Mouse (Mus musculus): ENCODE results near the gene Ffar1. TPM values are rescaled to one million over a fixed set of nuclear protein-coding genes. Genes with fewer than 3 reads are reported as not detected.

The Ffar1 gene
- polyA plus RNA-seq, 1 experiment from 2014 or later: not detected

GRCm38 (mm10) chr7:30859635-30860402 lies 1.5 kb downstream of the Ffar1 start:
- ATAC-seq (ENCODE audit: low read depth): peak; percentile 85
- Histone ChIP-seq H3K4me3 (ENCODE audit: low read depth, low read length) (peak overlapping the region; percentile 8; the same call in 1 of the 2 replicates), H3K27ac (ENCODE audit: low read depth, low read length) (no peak overlapping the region), H3K36me3 (ENCODE audit: control insufficient read depth, insufficient read depth, low read length) (no peaks in the 10 kb centered on the region), H3K9me3 (ENCODE audit: control insufficient read depth, low read length) (no peaks in the 10 kb centered on the region), H3K4me1 (ENCODE audit: control insufficient read depth, insufficient read depth, low read length) (no peaks in the 10 kb centered on the region), H3K9ac (replicated peaks; ENCODE audit: low read depth, low read length) (no peak overlapping the region), H3K27me3 (ENCODE audit: control insufficient read depth, insufficient read depth, low read length) (no peaks in the 10 kb centered on the region), H3K4me2 (ENCODE audit: low read depth, low read length) (peak overlapping the region; percentile 34)
- WGBS: 10% methylated on average over 14 of the region's 16 CpGs

DNA sequence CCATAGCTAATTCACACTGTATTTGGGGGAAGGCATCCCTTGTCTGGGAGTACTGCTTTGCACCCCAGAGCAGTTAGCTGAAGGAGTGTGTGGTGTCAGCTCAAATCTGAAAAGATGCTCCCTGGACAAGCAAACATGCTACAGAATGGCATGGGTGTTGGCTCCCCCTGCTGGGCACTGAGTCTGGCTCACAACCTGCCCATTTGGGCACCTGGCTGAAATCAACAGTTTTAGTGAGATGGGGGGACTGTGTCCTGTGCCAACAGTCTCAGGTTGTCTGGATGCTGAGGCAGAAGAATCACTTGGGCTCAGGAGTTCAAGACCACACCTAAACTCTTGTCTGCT lies 2.1 kb downstream of the Ffar1 start:
- no peaks in the 10 kb centered on the region for H3K36me3 ChIP-seq (ENCODE audit: control insufficient read depth, insufficient read depth, low read length)
- H3K27ac ChIP-seq (ENCODE audit: low read depth, low read length): no peak overlapping the region
- no peaks in the 10 kb centered on the region for H3K27me3 ChIP-seq (ENCODE audit: control insufficient read depth, insufficient read depth, low read length)
- no peaks in the 10 kb centered on the region for H3K9me3 ChIP-seq (ENCODE audit: control insufficient read depth, low read length)
- H3K4me1 ChIP-seq (ENCODE audit: control insufficient read depth, insufficient read depth, low read length): no peaks in the 10 kb centered on the region
- H3K4me3 ChIP-seq (ENCODE audit: low read depth, low read length): no peak overlapping the region
- no peak overlapping the region for H3K9ac ChIP-seq (replicated peaks; ENCODE audit: low read depth, low read length)
- ATAC-seq (ENCODE audit: low read depth): peak; percentile 77
- no peak overlapping the region; the same call in 1 of the 2 replicates for H3K4me2 ChIP-seq (ENCODE audit: low read depth, low read length)

GRCm38 (mm10) chr7:30857746-30858145 lies 3.6 kb downstream of the Ffar1 start:
- Histone ChIP-seq H3K9ac (replicated peaks; ENCODE audit: low read depth, low read length) (no peak overlapping the region), H3K4me2 (ENCODE audit: low read depth, low read length) (no peak overlapping the region), H3K27ac (ENCODE audit: low read depth, low read length) (no peak overlapping the region), H3K27me3 (ENCODE audit: control insufficient read depth, insufficient read depth, low read length) (no peaks in the 10 kb centered on the region), H3K36me3 (ENCODE audit: control insufficient read depth, insufficient read depth, low read length) (no peaks in the 10 kb centered on the region), H3K4me1 (ENCODE audit: control insufficient read depth, insufficient read depth, low read length) (no peaks in the 10 kb centered on the region), H3K4me3 (ENCODE audit: low read depth, low read length) (no peak overlapping the region), H3K9me3 (ENCODE audit: control insufficient read depth, low read length) (no peaks in the 10 kb centered on the region)
- 76% methylated on average over 1 of the region's 1 CpGs for WGBS
- no peak for ATAC-seq (ENCODE audit: low read depth)

GRCm38 (mm10) chr7:30856078-30856477 lies 5.3 kb downstream of the Ffar1 start, which contains the start of gene Ffar3:
Ffar3 (minus strand) TSS chr7:30856178.
- ATAC-seq (ENCODE audit: low read depth): no peak
- no peaks in the 10 kb centered on the region for H3K4me1 ChIP-seq (ENCODE audit: control insufficient read depth, insufficient read depth, low read length)
- no peak within 1 kb of the TSS for H3K4me3 ChIP-seq (ENCODE audit: low read depth, low read length)
- H3K9me3 ChIP-seq (ENCODE audit: control insufficient read depth, low read length): no peaks in the 10 kb centered on the region
- 84% methylated on average over 6 of the region's 6 CpGs for WGBS
- H3K27me3 ChIP-seq (ENCODE audit: control insufficient read depth, insufficient read depth, low read length): no peaks in the 10 kb centered on the region
- H3K9ac ChIP-seq (replicated peaks; ENCODE audit: low read depth, low read length): no peak within 1 kb of the TSS
- no peak within 1 kb of the TSS for H3K27ac ChIP-seq (ENCODE audit: low read depth, low read length)
- H3K4me2 ChIP-seq (ENCODE audit: low read depth, low read length): no peak within 1 kb of the TSS
- H3K36me3 ChIP-seq (ENCODE audit: control insufficient read depth, insufficient read depth, low read length): no peaks in the 10 kb centered on the region

- 97% methylated on average over 1 of the region's 1 CpGs for WGBS
- Histone ChIP-seq H3K27me3 (ENCODE audit: control insufficient read depth, insufficient read depth, low read length) (no peaks in the 10 kb centered on the region), H3K36me3 (ENCODE audit: control insufficient read depth, insufficient read depth, low read length) (no peaks in the 10 kb centered on the region), H3K4me3 (ENCODE audit: low read depth, low read length) (no peak overlapping the region), H3K9me3 (ENCODE audit: control insufficient read depth, low read length) (no peaks in the 10 kb centered on the region), H3K4me2 (ENCODE audit: low read depth, low read length) (no peak overlapping the region), H3K27ac (ENCODE audit: low read depth, low read length) (no peak overlapping the region), H3K4me1 (ENCODE audit: control insufficient read depth, insufficient read depth, low read length) (no peaks in the 10 kb centered on the region), H3K9ac (replicated peaks; ENCODE audit: low read depth, low read length) (no peak overlapping the region)
- ATAC-seq (ENCODE audit: low read depth): no peak
Measured at GRCm38 (mm10) chr7:30851421-30851820, 9.9 kb downstream of the Ffar1 start.

DNA sequence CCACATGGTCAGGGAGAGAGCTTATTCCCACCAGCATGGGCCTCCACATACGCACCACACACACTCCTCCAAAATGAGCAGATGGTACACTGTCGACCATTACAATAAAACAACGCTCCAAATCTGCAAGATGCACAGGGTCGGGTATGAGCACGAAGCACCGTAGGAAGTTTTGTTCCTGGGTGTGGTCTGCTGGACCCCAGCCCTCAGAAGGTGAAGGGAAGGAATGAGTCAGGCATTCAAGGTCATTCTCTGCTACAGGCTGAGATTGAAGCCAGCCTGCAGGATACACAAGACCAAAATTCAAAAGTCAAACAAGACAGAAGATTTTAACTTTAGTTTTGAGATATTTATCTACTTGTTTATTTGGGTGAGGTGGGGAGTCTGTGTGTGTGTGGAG lies 13.4 kb downstream of the Ffar1 start:
- 59% methylated on average over 6 of the region's 6 CpGs for WGBS
- Histone ChIP-seq H3K4me1 (ENCODE audit: control insufficient read depth, insufficient read depth, low read length) (peaks cover 11% of the 10 kb centered on the region), H3K4me3 (ENCODE audit: low read depth, low read length) (no peak overlapping the region), H3K27me3 (ENCODE audit: control insufficient read depth, insufficient read depth, low read length) (no peaks in the 10 kb centered on the region), H3K4me2 (ENCODE audit: low read depth, low read length) (no peak overlapping the region), H3K9me3 (ENCODE audit: control insufficient read depth, low read length) (no peaks in the 10 kb centered on the region), H3K9ac (replicated peaks; ENCODE audit: low read depth, low read length) (no peak overlapping the region), H3K27ac (ENCODE audit: low read depth, low read length) (no peak overlapping the region), H3K36me3 (ENCODE audit: control insufficient read depth, insufficient read depth, low read length) (no peaks in the 10 kb centered on the region)
- ATAC-seq (ENCODE audit: low read depth): no peak

GRCm38 (mm10) chr7:30847386-30847785 lies 14.0 kb downstream of the Ffar1 start:
- Histone ChIP-seq H3K4me2 (ENCODE audit: low read depth, low read length) (no peak overlapping the region), H3K27me3 (ENCODE audit: control insufficient read depth, insufficient read depth, low read length) (no peaks in the 10 kb centered on the region), H3K27ac (ENCODE audit: low read depth, low read length) (no peak overlapping the region), H3K9me3 (ENCODE audit: control insufficient read depth, low read length) (no peaks in the 10 kb centered on the region), H3K36me3 (ENCODE audit: control insufficient read depth, insufficient read depth, low read length) (no peaks in the 10 kb centered on the region), H3K9ac (replicated peaks; ENCODE audit: low read depth, low read length) (no peak overlapping the region), H3K4me1 (ENCODE audit: control insufficient read depth, insufficient read depth, low read length) (peaks cover 11% of the 10 kb centered on the region), H3K4me3 (ENCODE audit: low read depth, low read length) (no peak overlapping the region)
- WGBS: 84% methylated on average over 5 of the region's 5 CpGs
- ATAC-seq (ENCODE audit: low read depth): no peak

DNA sequence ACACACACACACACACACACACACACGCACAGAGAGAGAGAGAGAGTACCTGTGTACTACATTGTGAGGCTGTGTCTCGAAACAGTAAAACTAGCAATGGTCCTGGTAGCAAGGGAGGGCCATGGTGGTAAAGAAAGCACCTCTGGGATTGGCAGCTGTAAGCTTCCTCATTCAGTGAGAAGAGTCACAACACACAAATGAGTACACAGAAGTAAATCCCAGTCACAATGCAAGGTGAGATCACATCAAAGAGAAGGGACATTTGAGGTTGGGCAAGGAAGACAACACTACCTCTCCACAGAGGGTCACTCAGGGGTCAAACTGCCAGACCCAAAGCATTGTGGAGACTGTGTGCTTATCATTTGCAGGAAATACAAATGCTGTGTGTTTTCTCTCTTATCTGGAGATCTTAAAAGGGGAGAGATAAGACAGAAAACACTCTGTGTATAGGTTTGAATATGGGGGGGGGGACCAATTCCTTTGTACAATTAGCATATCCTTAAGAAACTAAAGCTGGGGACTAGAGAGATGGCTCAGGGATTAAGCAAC lies 14.8 kb downstream of the Ffar1 start:
- Histone ChIP-seq H3K36me3 (ENCODE audit: control insufficient read depth, insufficient read depth, low read length) (no peaks in the 10 kb centered on the region), H3K27me3 (ENCODE audit: control insufficient read depth, insufficient read depth, low read length) (no peaks in the 10 kb centered on the region), H3K9me3 (ENCODE audit: control insufficient read depth, low read length) (no peaks in the 10 kb centered on the region), H3K4me1 (ENCODE audit: control insufficient read depth, insufficient read depth, low read length) (peaks cover 11% of the 10 kb centered on the region), H3K27ac (ENCODE audit: low read depth, low read length) (no peak overlapping the region), H3K4me2 (ENCODE audit: low read depth, low read length) (no peak overlapping the region), H3K9ac (replicated peaks; ENCODE audit: low read depth, low read length) (no peak overlapping the region), H3K4me3 (ENCODE audit: low read depth, low read length) (no peak overlapping the region)
- no peak for ATAC-seq (ENCODE audit: low read depth)
- WGBS: 76% methylated on average over 2 of the region's 2 CpGs

DNA sequence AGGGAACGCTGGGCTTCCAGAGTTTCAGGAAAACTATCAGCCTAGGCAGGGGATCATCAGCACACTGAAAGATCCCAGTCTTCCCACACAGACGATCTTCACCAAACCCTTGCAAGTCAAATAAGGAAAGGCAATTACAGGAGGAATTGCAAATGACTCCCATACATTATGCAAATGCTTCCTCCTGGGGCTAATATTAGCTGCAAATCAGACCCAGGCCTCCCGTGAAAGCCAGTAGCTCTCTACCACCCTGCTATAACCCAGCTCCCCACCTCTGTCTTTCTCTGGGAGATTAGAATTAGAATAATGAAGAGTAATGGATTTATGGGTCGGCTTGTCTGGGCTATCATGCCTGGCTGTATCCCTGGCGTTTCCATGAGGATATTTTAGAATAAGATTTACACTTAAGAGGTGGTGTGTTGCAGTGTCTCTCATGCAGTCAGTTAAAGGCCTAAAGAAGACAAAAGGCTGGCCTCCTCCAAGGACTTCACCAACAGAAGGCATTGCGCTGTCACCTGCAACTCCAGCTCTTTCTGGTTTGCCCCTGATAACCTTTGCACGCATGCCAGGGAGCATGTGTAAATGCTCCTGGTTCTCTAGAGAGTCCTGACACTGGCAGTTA lies 16.6 kb downstream of the Ffar1 start:
- Histone ChIP-seq H3K36me3 (ENCODE audit: control insufficient read depth, insufficient read depth, low read length) (no peaks in the 10 kb centered on the region), H3K27me3 (ENCODE audit: control insufficient read depth, insufficient read depth, low read length) (no peaks in the 10 kb centered on the region), H3K4me3 (ENCODE audit: low read depth, low read length) (no peak overlapping the region), H3K9ac (replicated peaks; ENCODE audit: low read depth, low read length) (no peak overlapping the region), H3K4me1 (ENCODE audit: control insufficient read depth, insufficient read depth, low read length) (peaks cover 11% of the 10 kb centered on the region), H3K9me3 (ENCODE audit: control insufficient read depth, low read length) (no peaks in the 10 kb centered on the region), H3K4me2 (ENCODE audit: low read depth, low read length) (no peak overlapping the region), H3K27ac (ENCODE audit: low read depth, low read length) (peak overlapping the region; percentile 66)
- 9% methylated on average over 7 of the region's 7 CpGs for WGBS
- ATAC-seq (ENCODE audit: low read depth): peak; percentile 85

All from neural tube, embryonic 14.5 days (tissue).